Mouse (Mus musculus) heart, embryonic 16.5 days (tissue): ENCODE results near the gene Kat14. TPM values are rescaled to one million over a fixed set of nuclear protein-coding genes. Genes with fewer than 3 reads are reported as not detected.
"Not testable (repeated sequence)": the region's sequence is repeated elsewhere in the genome, so short reads cannot be mapped to it uniquely, and the experiment has no call there.

Experiments used
- ATAC-seq: fragments of 200-750 bp; cut with Nextera tagmentation; replicated peaks from 2 replicates; pipeline ENCODE4 v1.8.0; 2017; ENCODE audit warnings: moderate number of reproducible peaks; ENCODE audit not compliant: insufficient read depth, low FRiP score; ENCODE audit errors: extremely low read depth
- H3K27ac ChIP-seq: fragments of 300-500 bp; sonication (generic); 2 replicates; pipeline ENCODE4 v1.5.1; 2014; ENCODE audit warnings: mild to moderate bottlenecking, low read length, control low read depth, moderate library complexity
- H3K27me3 ChIP-seq: fragments of 300-500 bp; sonication (generic); 2 replicates; pipeline ENCODE4 v1.6.1; 2014; ENCODE audit warnings: low read length, mixed read lengths; ENCODE audit not compliant: control insufficient read depth, insufficient read depth
- H3K36me3 ChIP-seq: fragments of 300-500 bp; sonication (generic); 2 replicates; pipeline ENCODE4 v1.6.1; 2014; ENCODE audit not compliant: control insufficient read depth, insufficient read depth
- H3K4me1 ChIP-seq: fragments of 300-500 bp; sonication (generic); 2 replicates; pipeline ENCODE4 v1.6.1; 2014; ENCODE audit warnings: low read length, mixed read lengths; ENCODE audit not compliant: control insufficient read depth, insufficient read depth
- H3K4me2 ChIP-seq: fragments of 300-500 bp; sonication (generic); 2 replicates; pipeline ENCODE4 v1.6.1; 2014; ENCODE audit warnings: low read depth, mild to moderate bottlenecking, control low read depth, low read length
- H3K4me3 ChIP-seq: fragments of 300-500 bp; sonication (generic); 2 replicates; pipeline ENCODE4 v1.5.1; 2014; ENCODE audit warnings: mild to moderate bottlenecking, control low read depth, low read length
- H3K9ac ChIP-seq: fragments of 300-500 bp; sonication (generic); 2 replicates; pipeline ENCODE4 v1.6.1; 2014; ENCODE audit warnings: low read length, control low read depth
- H3K9me3 ChIP-seq: fragments of 300-500 bp; sonication (generic); replicated peaks from 2 replicates; pipeline ENCODE4 v1.6.1; 2016; ENCODE audit warnings: low read length; ENCODE audit not compliant: control insufficient read depth
- WGBS: fragments of 180-500 bp; shearing (Covaris S2); extraction: QIAGEN DNeasy Blood & Tissue Kit; methylation state at CpG from one replicate; pipeline ENCODE4 v1.1.7; 2014; 5-methylcytosine and 5-hydroxymethylcytosine counted together
- polyA plus RNA-seq: library from polyadenylated mRNA; unstranded; fragments of >200 nt; fragmentation: Nextera tagmentation; extraction: Ambion mirVana; gene quantifications from 2 replicates; pipeline ENCODE4 v1.2.1, GENCODE M21; 2015

Gene Kat14
- polyA plus RNA-seq, 1 experiment from 2014 or later = 28.0 TPM

DNA sequence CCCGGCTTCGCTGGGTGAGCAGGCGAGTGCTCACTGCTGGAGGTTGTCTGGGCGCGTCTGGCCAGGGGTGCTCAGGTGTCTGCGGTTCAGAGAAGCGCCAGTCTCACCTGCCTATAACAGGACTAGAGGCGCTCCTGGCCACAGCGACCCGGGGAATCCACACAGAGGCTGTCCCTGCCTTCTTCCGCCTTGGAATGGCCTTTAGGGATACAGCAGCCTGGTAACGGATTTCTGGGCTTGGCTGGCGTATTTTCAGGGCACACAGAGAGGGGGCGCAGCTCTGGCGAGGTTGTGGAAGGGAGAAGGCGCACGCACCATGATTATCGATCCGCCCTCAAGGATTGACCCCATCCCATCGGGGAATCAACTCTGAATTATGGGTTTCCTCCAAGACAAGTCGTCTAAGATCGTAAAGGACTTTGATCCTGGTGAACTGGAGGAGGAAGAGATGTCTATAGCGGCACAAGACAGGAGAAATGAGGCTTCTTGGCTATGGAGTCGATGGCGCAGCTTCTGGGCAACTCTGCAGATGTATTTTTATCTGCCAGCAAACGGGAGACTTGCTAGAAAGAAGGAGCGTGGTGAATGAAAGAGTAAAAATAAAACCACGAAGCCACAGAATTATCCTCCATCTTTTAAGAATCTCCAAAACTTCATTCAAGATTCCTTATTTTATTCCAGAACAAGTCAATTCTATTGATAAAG is 35.5 kb upstream of the Kat14 start:
- Histone ChIP-seq H3K9me3 (no peaks in the 10 kb centered on the region), H3K36me3 (no peaks in the 10 kb centered on the region), H3K4me2 (peak overlapping the region; percentile 80), H3K27ac (no peak overlapping the region), H3K27me3 (peaks cover 48% of the 10 kb centered on the region), H3K4me3 (peak overlapping the region; percentile 51), H3K9ac (0 out of 2 replicates have a peak overlapping the region, but pooled peaks have one; percentile 33), H3K4me1 (peaks cover 26% of the 10 kb centered on the region)
- no peak for ATAC-seq
- 9% methylated on average over 28 of the region's 28 CpGs for WGBS

DNA sequence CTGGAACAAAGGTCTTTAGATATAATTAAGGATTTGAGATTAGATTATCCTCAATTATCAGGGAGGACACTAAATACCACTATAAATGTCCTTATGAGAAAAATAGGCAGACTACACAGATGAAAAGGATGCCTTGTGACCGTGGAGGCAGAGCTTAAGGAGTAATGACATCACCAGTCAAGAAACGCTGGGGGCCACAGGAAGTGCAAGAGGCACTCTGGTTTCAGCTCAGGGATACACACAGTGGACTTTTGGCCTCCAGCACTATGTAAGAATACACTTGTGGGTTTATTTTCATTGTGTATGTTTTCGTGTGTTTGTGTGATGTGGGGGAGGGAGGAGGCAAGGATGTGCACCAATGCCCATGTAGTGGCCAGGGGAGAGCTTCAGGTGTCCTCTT is 31.6 kb upstream of the Kat14 start:
- no peak for ATAC-seq
- 43% methylated on average over 3 of the region's 3 CpGs for WGBS
- H3K4me3 ChIP-seq = no peak overlapping the region
- H3K9ac ChIP-seq = no peak overlapping the region
- peaks cover 15% of the 10 kb centered on the region for H3K27me3 ChIP-seq
- no peaks in the 10 kb centered on the region for H3K36me3 ChIP-seq
- H3K27ac ChIP-seq = no peak overlapping the region
- no peak overlapping the region for H3K4me2 ChIP-seq
- H3K4me1 ChIP-seq = peaks cover 6% of the 10 kb centered on the region
- no peaks in the 10 kb centered on the region for H3K9me3 ChIP-seq

DNA sequence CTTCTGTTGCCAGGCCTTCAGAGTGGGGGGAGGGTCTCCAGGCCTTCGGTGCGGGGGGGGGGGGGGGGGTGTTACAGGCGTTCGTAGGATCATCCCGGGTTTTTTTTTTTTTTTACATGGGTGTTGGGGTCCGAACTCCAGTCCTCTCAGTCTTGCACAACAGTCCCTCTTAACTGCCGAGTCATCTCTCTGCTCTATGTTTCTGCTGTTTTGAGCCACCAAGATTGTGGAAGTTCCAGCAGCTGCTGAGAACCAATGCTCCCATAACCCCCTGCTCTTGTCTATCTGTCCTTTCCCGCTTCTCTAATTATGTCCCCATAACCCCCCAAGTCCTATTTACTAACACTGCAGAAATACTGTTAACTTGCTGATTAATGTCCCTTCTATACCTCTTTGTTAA is 31.1 kb upstream of the Kat14 start:
- no peak for ATAC-seq
- no peaks in the 10 kb centered on the region for H3K9me3 ChIP-seq

DNA sequence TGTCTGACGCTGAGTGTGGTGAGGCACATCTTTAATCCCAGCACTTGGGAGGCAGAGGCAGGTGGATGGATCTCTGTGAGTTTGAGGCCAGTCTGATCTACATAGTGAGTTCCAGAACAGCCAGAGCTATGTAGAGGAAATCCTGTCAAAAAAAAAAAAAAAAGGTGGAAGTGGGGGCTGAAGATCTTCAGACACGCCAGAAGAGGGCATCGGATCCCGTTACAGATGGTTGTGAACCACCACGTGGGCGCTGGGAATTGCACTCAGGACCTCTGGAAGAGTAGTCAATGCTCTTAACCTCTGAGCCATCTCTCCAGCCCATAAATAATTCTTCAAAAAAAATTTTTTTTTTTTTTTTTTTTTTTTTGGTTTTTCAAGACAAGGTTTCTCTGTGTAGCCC is 30.6 kb upstream of the Kat14 start:
- not testable (repeated sequence) for H3K27me3 ChIP-seq, H3K27ac ChIP-seq, H3K4me3 ChIP-seq, H3K9ac ChIP-seq, H3K4me2 ChIP-seq, ATAC-seq, H3K9me3 ChIP-seq, H3K4me1 ChIP-seq, H3K36me3 ChIP-seq
- WGBS = 75% methylated on average over 6 of the region's 6 CpGs

More for the DNA sequence above, 31.1 kb upstream of the Kat14 start:
- no peak overlapping the region for H3K9ac ChIP-seq
- no peak overlapping the region for H3K4me3 ChIP-seq
- peaks cover 6% of the 10 kb centered on the region for H3K4me1 ChIP-seq
- no peak overlapping the region for H3K27ac ChIP-seq
- no peaks in the 10 kb centered on the region for H3K36me3 ChIP-seq
- no peak overlapping the region for H3K4me2 ChIP-seq
- H3K27me3 ChIP-seq = peaks cover 12% of the 10 kb centered on the region
- WGBS = 56% methylated on average over 7 of the region's 8 CpGs

DNA sequence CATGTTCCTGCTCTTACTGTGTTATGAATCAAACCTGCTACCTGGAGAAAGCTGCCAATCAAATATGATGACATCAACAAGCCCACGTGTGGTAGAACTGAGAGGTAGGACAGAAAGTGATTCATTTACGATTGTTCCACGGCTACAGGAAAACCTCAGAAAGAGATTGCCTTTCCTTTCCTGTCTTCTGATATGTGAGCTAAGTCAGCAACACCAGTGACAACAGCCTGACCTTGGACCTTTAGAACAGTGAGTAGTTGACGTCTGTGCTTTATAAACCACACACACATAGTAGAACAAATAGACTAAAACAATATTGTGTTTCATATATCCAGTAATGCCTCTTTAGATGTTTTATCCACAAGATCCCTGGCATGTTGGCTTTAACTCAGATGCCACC is 25.6 kb upstream of the Kat14 start:
- H3K36me3 ChIP-seq = no peaks in the 10 kb centered on the region
- no peak overlapping the region for H3K4me2 ChIP-seq
- 53% methylated on average over 4 of the region's 4 CpGs for WGBS
- H3K27me3 ChIP-seq = no peaks in the 10 kb centered on the region
- H3K9ac ChIP-seq = no peak overlapping the region
- ATAC-seq = no peak
- no peak overlapping the region for H3K4me3 ChIP-seq
- no peaks in the 10 kb centered on the region for H3K9me3 ChIP-seq
- H3K4me1 ChIP-seq = no peaks in the 10 kb centered on the region
- no peak overlapping the region for H3K27ac ChIP-seq

DNA sequence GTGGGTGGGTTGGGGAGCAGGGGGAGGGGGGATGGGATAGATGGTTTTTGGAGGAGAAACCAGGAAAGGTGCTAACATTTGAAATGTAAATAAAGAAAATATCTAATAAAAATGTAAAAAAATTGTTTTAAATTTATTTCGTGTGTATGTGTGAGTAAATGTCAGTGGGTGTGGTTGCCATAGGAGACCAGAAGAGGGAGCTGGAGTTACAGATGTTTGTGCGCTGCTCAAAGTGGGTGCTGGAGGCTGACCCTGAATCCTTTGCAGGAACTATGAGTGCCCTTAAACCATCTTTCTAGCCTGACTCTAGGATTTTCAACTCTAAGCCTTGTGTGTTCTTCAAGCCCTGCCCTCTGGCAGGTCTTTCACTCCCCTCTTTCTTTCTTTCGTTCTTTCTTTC is 20.3 kb upstream of the Kat14 start:
- no peak overlapping the region for H3K4me3 ChIP-seq
- no peak for ATAC-seq
- no peaks in the 10 kb centered on the region for H3K36me3 ChIP-seq
- H3K4me1 ChIP-seq = no peaks in the 10 kb centered on the region
- WGBS = 74% methylated on average over 3 of the region's 3 CpGs
- H3K27ac ChIP-seq = no peak overlapping the region
- H3K9ac ChIP-seq = no peak overlapping the region
- H3K4me2 ChIP-seq = no peak overlapping the region
- no peaks in the 10 kb centered on the region for H3K9me3 ChIP-seq
- 0 out of 2 replicates have a peak, but pooled peaks cover 2% of the 10 kb centered on the region for H3K27me3 ChIP-seq

DNA sequence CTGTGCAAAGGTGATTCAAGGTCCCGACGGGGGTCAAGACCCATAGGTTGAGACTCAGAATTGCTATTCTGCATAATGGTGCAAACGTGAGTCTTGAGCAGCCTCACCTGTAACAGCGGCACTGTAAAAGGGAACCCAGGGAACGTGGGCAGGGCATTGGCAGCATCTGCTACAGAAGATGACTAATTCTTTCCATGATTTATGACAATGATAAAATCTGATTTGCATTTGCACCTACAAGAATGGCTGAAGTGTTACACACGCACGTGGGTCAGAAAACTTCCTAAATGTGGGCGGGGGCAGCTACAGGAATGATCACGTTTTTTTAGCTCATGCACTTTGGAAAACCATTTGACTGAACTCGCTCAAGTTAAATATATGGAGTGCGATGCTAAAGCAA is 15.9 kb upstream of the Kat14 start:
- no peaks in the 10 kb centered on the region for H3K9me3 ChIP-seq
- no peaks in the 10 kb centered on the region for H3K36me3 ChIP-seq
- WGBS = 79% methylated on average over 11 of the region's 11 CpGs
- no peak for ATAC-seq
- no peak overlapping the region for H3K4me2 ChIP-seq
- no peak overlapping the region for H3K4me3 ChIP-seq
- no peak overlapping the region for H3K27ac ChIP-seq
- no peaks in the 10 kb centered on the region for H3K4me1 ChIP-seq
- H3K27me3 ChIP-seq = 0 out of 2 replicates have a peak, but pooled peaks cover 2% of the 10 kb centered on the region
- H3K9ac ChIP-seq = no peak overlapping the region

DNA sequence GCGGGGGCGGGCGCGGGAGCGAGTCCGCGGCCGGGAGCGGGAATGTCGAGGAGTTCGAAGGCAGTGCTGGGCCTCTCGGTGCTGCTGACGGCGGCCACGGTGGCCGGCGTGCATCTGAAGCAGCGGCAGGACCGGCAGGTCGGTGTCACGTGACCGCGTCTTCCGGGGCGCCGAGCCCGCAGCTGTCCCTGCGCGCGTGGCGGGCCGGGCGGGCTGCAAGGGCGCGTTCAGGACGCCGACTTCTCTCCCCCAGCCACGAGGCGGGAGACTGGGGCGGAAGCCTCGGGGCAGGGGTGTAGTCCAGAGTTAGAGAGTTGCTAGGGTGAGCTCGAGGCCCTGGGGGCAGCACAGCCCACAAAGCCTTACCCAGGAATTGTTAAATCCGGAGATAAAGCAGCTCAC is 238 bp downstream of the Kat14 start:
- H3K9ac ChIP-seq = peak overlapping the region; percentile 94
- H3K9me3 ChIP-seq = no peaks in the 10 kb centered on the region
- ATAC-seq = peak; percentile 86
- H3K4me2 ChIP-seq = peak overlapping the region; percentile 86
- H3K27me3 ChIP-seq = no peaks in the 10 kb centered on the region
- peaks cover 12% of the 10 kb centered on the region for H3K36me3 ChIP-seq
- peaks cover 13% of the 10 kb centered on the region for H3K4me1 ChIP-seq
- WGBS = under 1% methylated on average over 43 of the region's 43 CpGs
- peak overlapping the region; percentile 97 for H3K27ac ChIP-seq
- H3K4me3 ChIP-seq = peak overlapping the region; percentile 88

DNA sequence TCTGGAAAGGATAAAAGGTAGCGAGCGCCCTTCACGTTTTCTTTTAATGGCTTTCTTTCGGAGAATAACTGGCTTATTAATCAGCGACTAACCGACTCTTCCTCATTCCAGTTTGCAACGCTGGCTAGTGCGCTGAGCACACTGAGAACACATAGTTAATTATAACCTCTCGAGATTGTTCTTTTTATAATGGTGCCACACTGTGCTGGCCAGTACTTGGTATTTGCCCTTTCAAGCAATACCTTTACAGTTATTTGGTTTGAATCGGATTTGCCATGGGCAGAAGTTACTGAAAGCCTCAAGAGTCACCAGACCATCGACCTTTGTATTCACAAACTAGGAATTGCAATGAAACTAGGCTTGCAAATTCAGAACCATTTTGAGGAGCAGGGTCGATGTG is 728 bp downstream of the Kat14 start:
- 2% methylated on average over 12 of the region's 12 CpGs for WGBS
- H3K27me3 ChIP-seq = no peaks in the 10 kb centered on the region

More for the DNA sequence above, 728 bp downstream of the Kat14 start:
- Histone ChIP-seq H3K4me3 (peak overlapping the region; percentile 88), H3K9ac (peak overlapping the region; percentile 94), H3K9me3 (no peaks in the 10 kb centered on the region), H3K27ac (peak overlapping the region; percentile 97), H3K4me2 (peak overlapping the region; percentile 86), H3K4me1 (peaks cover 13% of the 10 kb centered on the region), H3K36me3 (peaks cover 16% of the 10 kb centered on the region)
- peak; percentile 58 for ATAC-seq
